Mouse (Mus musculus) midbrain, embryonic 13.5 days (tissue): ENCODE results near the gene Mefv. TPM values are rescaled to one million over a fixed set of nuclear protein-coding genes. Genes with fewer than 3 reads are reported as not detected.
A peak's percentile ranks its signal among the peaks of the same experiment; 100 is the strongest.

Experiments used
- ATAC-seq: fragments of 200-750 bp; cut with Nextera tagmentation; 2 replicates; pipeline ENCODE4 v1.8.0; 2017; ENCODE audit warnings: mild to moderate bottlenecking, moderate TSS enrichment, moderate library complexity
- H3K27ac ChIP-seq: fragments of 300-500 bp; sonication (generic); 2 replicates; pipeline ENCODE4 v1.5.1; 2015; ENCODE audit warnings: inconsistent platforms, mild to moderate bottlenecking, moderate library complexity
- H3K27me3 ChIP-seq: fragments of 300-500 bp; sonication (generic); 2 replicates; pipeline ENCODE4 v1.6.1; 2015; ENCODE audit warnings: mild to moderate bottlenecking, inconsistent platforms
- H3K36me3 ChIP-seq: fragments of 300-500 bp; sonication (generic); 2 replicates; pipeline ENCODE4 v1.6.1; 2015; ENCODE audit warnings: mild to moderate bottlenecking, inconsistent platforms
- H3K4me1 ChIP-seq: fragments of 300-500 bp; sonication (generic); replicated peaks from 2 replicates; pipeline ENCODE4 v1.6.1; 2015; ENCODE audit warnings: inconsistent platforms
- H3K4me2 ChIP-seq: fragments of 300-500 bp; sonication (generic); replicated peaks from 2 replicates; pipeline ENCODE4 v1.6.1; 2015; ENCODE audit warnings: moderate library complexity, mild to moderate bottlenecking, inconsistent platforms
- H3K4me3 ChIP-seq: fragments of 300-500 bp; sonication (generic); replicated peaks from 2 replicates; pipeline ENCODE4 v1.5.1; 2015; ENCODE audit warnings: mild to moderate bottlenecking, inconsistent platforms
- H3K9ac ChIP-seq: fragments of 300-500 bp; sonication (generic); replicated peaks from 2 replicates; pipeline ENCODE4 v1.6.1; 2015; ENCODE audit warnings: mild to moderate bottlenecking, inconsistent platforms
- H3K9me3 ChIP-seq: fragments of 300-500 bp; sonication (generic); 2 replicates; pipeline ENCODE4 v1.6.1; 2016; ENCODE audit warnings: mild to moderate bottlenecking, inconsistent platforms
- WGBS: fragments of 180-500 bp; shearing (Covaris S2); methylation state at CpG from one replicate; pipeline ENCODE4 v1.1.7; 2015; 5-methylcytosine and 5-hydroxymethylcytosine counted together
- polyA plus RNA-seq: library from polyadenylated mRNA; unstranded; fragments of >200 nt; fragmentation: Nextera tagmentation; extraction: Ambion mirVana; gene quantifications from 2 replicates; pipeline ENCODE4 v1.2.1, GENCODE M21; 2015

Gene Mefv
- polyA plus RNA-seq, result not detected in 2 replicates

DNA sequence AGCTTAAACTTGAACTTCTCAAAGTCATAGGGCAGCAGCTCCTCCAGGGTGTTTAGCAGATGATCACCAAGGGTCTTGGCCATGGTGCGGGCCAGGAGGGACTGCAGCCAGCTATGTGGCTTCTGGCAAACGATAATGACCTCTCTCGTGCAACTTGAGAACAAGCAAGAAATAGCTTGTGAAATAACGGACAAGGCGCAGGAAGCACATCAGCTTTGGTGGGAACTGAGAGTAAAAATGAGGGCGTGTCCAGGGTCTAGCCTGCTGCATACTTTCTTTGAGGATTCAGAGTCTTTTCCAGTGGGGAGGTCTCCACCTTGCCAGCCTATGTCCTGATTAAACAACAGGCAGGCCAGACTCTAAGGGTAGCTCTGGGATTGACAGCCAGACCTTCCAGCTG, at the start of gene Mefv:
TSS of gene Mefv (minus strand) at position 118 of the 400 bp plus-strand sequence.
- Histone ChIP-seq H3K9ac (no peak within 1 kb of the TSS), H3K4me3 (no peak within 1 kb of the TSS), H3K27ac (no peak within 1 kb of the TSS), H3K36me3 (no peaks in the 10 kb centered on the region), H3K9me3 (peaks cover 3% of the 10 kb centered on the region; the same call in 1 of the 2 replicates), H3K4me2 (no peak within 1 kb of the TSS), H3K4me1 (no peaks in the 10 kb centered on the region), H3K27me3 (no peaks in the 10 kb centered on the region)
- no peak for ATAC-seq
- WGBS, result 92% methylated on average over 6 of the region's 6 CpGs

DNA sequence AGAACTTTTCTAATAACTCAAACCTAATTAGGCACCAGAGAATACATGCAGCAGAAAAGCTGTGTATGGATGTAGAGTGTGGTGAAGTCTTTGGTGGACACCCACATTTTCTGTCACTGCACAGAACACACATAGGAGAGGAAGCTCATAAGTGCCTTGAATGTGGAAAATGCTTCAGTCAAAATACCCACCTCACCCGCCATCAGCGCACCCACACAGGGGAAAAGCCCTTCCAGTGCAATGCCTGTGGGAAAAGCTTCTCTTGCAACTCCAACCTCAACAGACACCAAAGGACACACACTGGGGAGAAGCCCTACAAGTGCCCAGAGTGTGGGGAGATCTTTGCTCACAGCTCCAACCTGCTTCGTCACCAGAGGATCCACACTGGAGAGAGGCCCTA, 31.1 kb upstream of the Mefv start:
- Histone ChIP-seq H3K27me3 (no peaks in the 10 kb centered on the region), H3K4me1 (peaks cover 25% of the 10 kb centered on the region), H3K4me3 (no peak overlapping the region), H3K4me2 (no peak overlapping the region), H3K9me3 (peaks cover 25% of the 10 kb centered on the region), H3K27ac (no peak overlapping the region), H3K36me3 (peaks cover 68% of the 10 kb centered on the region), H3K9ac (no peak overlapping the region)
- 98% methylated on average over 3 of the region's 3 CpGs for WGBS
- ATAC-seq, result no peak

DNA sequence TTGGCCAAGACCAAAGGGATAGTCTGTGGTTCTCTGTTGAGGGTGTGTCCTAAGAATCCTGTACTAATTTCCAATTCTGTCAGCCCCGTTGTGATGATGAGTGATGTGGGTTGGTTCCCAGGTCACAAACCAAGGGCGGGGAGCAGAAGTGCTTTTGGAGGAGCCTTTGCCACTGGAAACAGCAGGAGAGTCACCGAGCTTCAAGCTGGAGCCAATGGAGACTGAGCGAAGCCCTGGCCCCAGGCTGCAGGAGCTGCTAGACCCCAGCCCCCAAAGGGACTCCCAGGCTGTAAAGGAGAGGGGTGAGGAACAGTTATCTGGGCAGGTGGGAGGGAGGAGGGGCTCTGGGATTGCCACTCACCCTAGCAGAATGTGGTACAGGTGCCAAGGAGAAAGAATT, 27.8 kb upstream of the Mefv start:
- H3K4me2 ChIP-seq, result peak overlapping the region; percentile 90
- no peak for ATAC-seq
- H3K4me1 ChIP-seq, result peaks cover 30% of the 10 kb centered on the region
- no peak overlapping the region for H3K9ac ChIP-seq
- H3K9me3 ChIP-seq, result peaks cover 25% of the 10 kb centered on the region
- H3K27ac ChIP-seq, result no peak overlapping the region
- H3K36me3 ChIP-seq, result peaks cover 45% of the 10 kb centered on the region
- peak overlapping the region; percentile 70 for H3K4me3 ChIP-seq
- no peaks in the 10 kb centered on the region for H3K27me3 ChIP-seq
- 90% methylated on average over 4 of the region's 4 CpGs for WGBS

DNA sequence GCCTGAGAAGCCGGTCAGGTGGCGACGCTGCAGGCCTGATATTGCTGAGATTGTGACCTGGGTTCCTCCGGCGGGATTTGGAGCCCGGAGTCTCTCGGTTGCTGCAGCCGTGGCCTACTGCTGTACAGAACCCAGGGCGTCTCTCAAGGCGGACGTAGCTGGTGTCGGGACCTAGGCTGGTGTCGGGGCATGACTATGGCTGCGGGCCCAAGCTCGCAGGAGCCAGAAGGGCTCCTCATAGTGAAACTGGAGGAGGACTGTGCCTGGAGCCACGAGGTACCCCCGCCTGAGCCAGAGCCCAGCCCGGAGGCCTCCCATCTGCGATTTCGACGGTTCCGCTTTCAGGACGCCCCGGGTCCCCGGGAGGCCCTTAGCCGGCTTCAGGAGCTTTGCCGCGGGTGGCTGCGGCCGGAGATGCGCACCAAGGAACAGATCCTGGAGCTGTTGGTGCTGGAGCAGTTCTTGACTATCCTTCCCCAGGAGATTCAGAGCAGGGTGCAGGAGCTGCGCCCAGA, 26.3 kb upstream of the Mefv start:
- Histone ChIP-seq H3K9me3 (peaks cover 14% of the 10 kb centered on the region), H3K36me3 (peaks cover 31% of the 10 kb centered on the region), H3K4me3 (peak overlapping the region; percentile 70), H3K4me1 (peaks cover 30% of the 10 kb centered on the region), H3K27ac (peak overlapping the region; percentile 89), H3K27me3 (no peaks in the 10 kb centered on the region), H3K4me2 (peak overlapping the region; percentile 90), H3K9ac (peak overlapping the region; percentile 81)
- ATAC-seq, result peak; percentile 78
- WGBS, result under 1% methylated on average over 32 of the region's 32 CpGs

DNA sequence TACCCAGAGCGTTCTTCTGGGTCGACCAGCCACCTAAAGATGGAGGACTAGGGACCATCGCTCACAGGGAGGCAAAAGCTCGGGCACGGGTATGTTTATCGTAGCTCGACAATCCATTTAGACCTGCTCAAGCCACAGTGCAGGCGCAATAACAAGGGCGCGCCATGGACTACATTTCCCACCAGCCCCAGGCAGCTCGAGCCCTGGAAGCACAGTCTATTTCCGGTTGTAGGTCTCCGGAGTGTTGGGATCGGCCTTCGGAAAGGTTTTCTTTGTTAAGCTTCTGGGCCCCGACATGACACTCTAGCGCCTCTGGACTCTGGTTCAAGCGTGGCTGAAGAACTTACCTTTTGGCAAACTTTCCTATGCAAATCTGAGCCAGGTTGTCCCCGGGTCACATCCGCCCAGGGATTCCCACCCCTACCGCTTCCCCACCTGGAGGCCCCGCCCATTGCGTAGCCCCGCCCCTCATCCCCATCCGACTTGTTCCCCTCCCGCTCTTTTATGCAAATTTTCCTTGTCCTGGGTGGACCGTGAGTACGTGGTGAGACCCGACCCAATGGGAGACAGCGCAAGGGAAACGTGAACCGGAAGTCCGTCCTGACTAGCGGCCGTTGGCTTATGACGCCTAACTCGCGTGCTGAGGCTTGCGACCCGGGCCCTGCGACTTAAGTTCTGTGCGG, 25.7 kb upstream of the Mefv start, which contains the start of gene Zfp263:
TSS of gene Zfp263 (plus strand) at position 591 of the 683 bp plus-strand sequence.
- Histone ChIP-seq H3K9ac (peak within 1 kb of the TSS; percentile 81), H3K4me3 (peak within 1 kb of the TSS; percentile 70), H3K27me3 (no peaks in the 10 kb centered on the region), H3K36me3 (peaks cover 25% of the 10 kb centered on the region), H3K4me2 (peak within 1 kb of the TSS; percentile 90), H3K9me3 (peaks cover 8% of the 10 kb centered on the region), H3K27ac (peak within 1 kb of the TSS; percentile 89), H3K4me1 (peaks cover 30% of the 10 kb centered on the region)
- under 1% methylated on average over 42 of the region's 42 CpGs for WGBS
- ATAC-seq, result peak; percentile 98

GRCm38 (mm10) chr16:3742466-3742865, 24.6 kb upstream of the Mefv start:
- Histone ChIP-seq H3K9ac (no peak overlapping the region), H3K36me3 (peaks cover 16% of the 10 kb centered on the region), H3K27ac (no peak overlapping the region), H3K4me2 (0 out of 2 replicates have a peak overlapping the region, but pooled peaks have one; percentile 90), H3K4me3 (no peak overlapping the region), H3K27me3 (no peaks in the 10 kb centered on the region), H3K4me1 (peaks cover 30% of the 10 kb centered on the region), H3K9me3 (no peaks in the 10 kb centered on the region)
- ATAC-seq, result no peak
- WGBS, result 96% methylated on average over 6 of the region's 6 CpGs

GRCm38 (mm10) chr16:3733198-3733732, 15.4 kb upstream of the Mefv start:
- H3K4me1 ChIP-seq, result no peaks in the 10 kb centered on the region
- 72% methylated on average over 1 of the region's 1 CpGs for WGBS
- no peak overlapping the region for H3K4me2 ChIP-seq
- no peak overlapping the region for H3K9ac ChIP-seq
- H3K4me3 ChIP-seq, result no peak overlapping the region
- no peak overlapping the region for H3K27ac ChIP-seq
- no peaks in the 10 kb centered on the region for H3K27me3 ChIP-seq
- H3K9me3 ChIP-seq, result no peaks in the 10 kb centered on the region
- ATAC-seq, result no peak
- H3K36me3 ChIP-seq, result no peaks in the 10 kb centered on the region

- no peaks in the 10 kb centered on the region for H3K36me3 ChIP-seq
- H3K27ac ChIP-seq, result no peak overlapping the region
- WGBS, result 93% methylated on average over 4 of the region's 4 CpGs
- H3K9me3 ChIP-seq, result no peaks in the 10 kb centered on the region
- no peak overlapping the region for H3K9ac ChIP-seq
- H3K4me3 ChIP-seq, result no peak overlapping the region
- no peak overlapping the region for H3K4me2 ChIP-seq
- H3K4me1 ChIP-seq, result no peaks in the 10 kb centered on the region
- no peaks in the 10 kb centered on the region for H3K27me3 ChIP-seq
- no peak for ATAC-seq
These were observed 14.7 kb upstream of the Mefv start for GRCm38 (mm10) chr16:3732612-3733011.

DNA sequence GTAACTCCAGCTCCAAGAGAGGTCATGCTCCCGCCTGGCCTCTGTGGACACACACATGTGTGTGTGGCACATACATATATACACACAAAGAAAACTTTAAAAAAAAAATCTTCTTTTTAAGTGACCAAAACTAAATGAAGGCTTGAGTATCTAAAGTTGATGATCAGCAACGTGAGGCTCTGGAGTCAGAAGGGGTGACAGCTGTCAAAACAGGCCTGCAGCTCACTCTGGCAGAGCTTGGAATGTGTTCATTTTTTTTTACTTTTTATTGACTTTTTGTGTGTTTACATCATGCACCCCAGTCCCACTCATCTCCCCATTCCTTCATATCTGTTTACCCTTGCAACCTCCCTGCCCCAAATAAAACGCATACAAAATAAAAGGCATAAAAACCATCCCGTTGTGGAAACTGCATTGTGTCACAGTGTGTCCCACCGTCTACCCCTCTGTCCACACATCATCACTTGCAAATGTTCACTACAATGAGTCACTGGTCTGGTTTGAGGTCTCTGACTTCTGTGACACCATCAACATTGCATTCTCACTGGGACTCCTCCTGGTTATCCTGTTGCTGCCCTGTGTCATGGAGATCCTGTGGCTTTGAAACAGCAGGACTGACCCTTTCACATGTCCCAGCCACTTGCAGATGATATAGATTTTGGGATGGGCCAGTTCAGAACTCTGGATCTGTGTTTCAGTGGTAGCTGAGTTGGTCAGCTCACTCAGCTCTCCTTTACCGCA, 10.3 kb upstream of the Mefv start:
- Histone ChIP-seq H3K4me1 (no peaks in the 10 kb centered on the region), H3K27me3 (no peaks in the 10 kb centered on the region), H3K36me3 (no peaks in the 10 kb centered on the region), H3K9ac (no peak overlapping the region), H3K27ac (no peak overlapping the region), H3K4me3 (no peak overlapping the region), H3K9me3 (no peaks in the 10 kb centered on the region), H3K4me2 (no peak overlapping the region)
- ATAC-seq, result no peak
- 85% methylated on average over 6 of the region's 6 CpGs for WGBS

DNA sequence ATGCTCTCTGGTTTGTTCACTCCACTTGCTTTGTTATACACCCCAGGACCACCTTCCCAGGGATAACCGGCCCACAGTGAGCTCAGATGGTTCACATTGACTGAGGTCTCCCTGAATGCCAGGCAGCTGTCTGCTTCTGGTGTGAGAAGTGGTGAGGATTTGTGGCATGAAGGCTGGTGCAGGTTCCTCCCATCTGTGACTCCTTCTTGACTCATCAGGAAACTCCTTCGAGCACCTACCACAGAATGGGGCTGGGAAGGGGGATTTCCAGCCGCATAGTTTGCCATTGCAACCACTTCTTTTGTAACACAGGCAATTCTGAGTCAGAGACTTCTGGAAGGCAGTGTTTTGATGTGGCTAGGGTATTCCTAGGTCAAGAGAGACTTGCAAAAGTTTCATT, 5.3 kb upstream of the Mefv start:
- no peaks in the 10 kb centered on the region for H3K27me3 ChIP-seq
- no peak for ATAC-seq
- H3K27ac ChIP-seq, result no peak overlapping the region
- no peaks in the 10 kb centered on the region for H3K36me3 ChIP-seq
- H3K4me3 ChIP-seq, result no peak overlapping the region
- no peak overlapping the region for H3K4me2 ChIP-seq
- H3K9ac ChIP-seq, result no peak overlapping the region
- H3K4me1 ChIP-seq, result no peaks in the 10 kb centered on the region
- 74% methylated on average over 3 of the region's 3 CpGs for WGBS
- H3K9me3 ChIP-seq, result no peaks in the 10 kb centered on the region

DNA sequence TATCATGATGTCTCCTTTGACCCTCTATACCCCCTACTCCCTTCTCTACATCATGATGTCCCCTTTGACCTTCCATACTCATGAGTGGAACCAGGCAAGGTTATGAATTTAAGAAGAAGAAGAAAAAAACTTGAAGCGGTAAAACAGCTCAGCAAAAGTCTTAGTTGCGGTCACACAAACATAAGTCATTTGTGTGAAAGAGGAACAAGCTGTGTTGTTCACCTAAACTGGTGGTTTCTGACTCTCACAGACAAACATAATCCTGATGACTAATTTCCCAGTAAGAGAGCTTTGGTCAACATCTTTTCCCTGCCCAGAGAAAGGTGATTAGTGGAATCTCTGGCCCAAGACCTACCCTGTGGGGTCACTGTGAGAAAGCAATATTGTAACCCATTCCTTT, 3.2 kb downstream of the Mefv start:
- H3K9ac ChIP-seq, result no peak overlapping the region
- H3K27me3 ChIP-seq, result no peaks in the 10 kb centered on the region
- H3K4me2 ChIP-seq, result no peak overlapping the region
- H3K4me3 ChIP-seq, result no peak overlapping the region
- peaks cover 3% of the 10 kb centered on the region; the same call in 1 of the 2 replicates for H3K9me3 ChIP-seq
- WGBS, result 95% methylated on average over 2 of the region's 2 CpGs
- ATAC-seq, result no peak
- no peak overlapping the region for H3K27ac ChIP-seq
- H3K36me3 ChIP-seq, result no peaks in the 10 kb centered on the region
- H3K4me1 ChIP-seq, result no peaks in the 10 kb centered on the region

- H3K9ac ChIP-seq, result no peak overlapping the region
- 88% methylated on average over 6 of the region's 6 CpGs for WGBS
- no peak for ATAC-seq
- H3K4me3 ChIP-seq, result no peak overlapping the region
- 0 out of 2 replicates have a peak, but pooled peaks cover 3% of the 10 kb centered on the region for H3K9me3 ChIP-seq
- no peaks in the 10 kb centered on the region for H3K27me3 ChIP-seq
- no peaks in the 10 kb centered on the region for H3K36me3 ChIP-seq
- no peaks in the 10 kb centered on the region for H3K4me1 ChIP-seq
- no peak overlapping the region for H3K27ac ChIP-seq
- H3K4me2 ChIP-seq, result no peak overlapping the region
These were observed 11.2 kb downstream of the Mefv start for GRCm38 (mm10) chr16:3706680-3707079.
